Mouse (Mus musculus): ENCODE results near the gene Slit2. TPM values are rescaled to one million over a fixed set of nuclear protein-coding genes. Genes with fewer than 3 reads are reported as not detected.

Gene Slit2
- polyA plus RNA-seq, 1 experiment from 2014 or later = 48.7 TPM

DNA sequence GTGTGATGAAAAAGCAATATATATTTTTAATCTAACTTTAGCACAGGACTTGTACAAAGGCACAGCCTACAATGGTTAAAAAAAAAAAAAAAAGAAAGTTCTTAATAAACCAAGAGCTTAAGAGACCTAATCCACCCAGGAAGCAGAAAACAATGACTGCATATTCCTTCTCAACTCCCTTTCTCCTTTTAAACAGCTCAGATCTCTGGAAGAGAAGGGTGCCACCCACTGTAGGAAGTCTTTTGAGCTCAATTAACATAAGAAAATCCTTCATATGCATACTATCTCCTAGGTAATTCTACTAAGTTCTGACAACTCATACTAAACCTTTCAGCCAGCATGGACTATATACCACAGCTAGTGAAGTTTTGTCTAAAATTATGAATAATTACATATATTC is 343.3 kb downstream of the Slit2 start:
- Histone ChIP-seq H3K27ac (ENCODE audit: low read length) (no peak overlapping the region), H3K4me3 (ENCODE audit: low read depth, low read length) (no peak overlapping the region), H3K4me1 (ENCODE audit: control insufficient read depth, insufficient read depth, low read length) (no peaks in the 10 kb centered on the region), H3K36me3 (ENCODE audit: control insufficient read depth, insufficient read depth, low read length) (no peaks in the 10 kb centered on the region), H3K27me3 (ENCODE audit: control insufficient read depth, insufficient read depth, low read length) (no peaks in the 10 kb centered on the region), H3K4me2 (replicated peaks; ENCODE audit: low read depth, low read length) (no peak overlapping the region), H3K9me3 (ENCODE audit: control insufficient read depth, low read depth, low read length) (no peaks in the 10 kb centered on the region), H3K9ac (replicated peaks; ENCODE audit: low read depth, low read length) (no peak overlapping the region)
- no peak for ATAC-seq (ENCODE audit: insufficient number of reproducible peaks, insufficient read depth, low FRiP score, low read depth)

DNA sequence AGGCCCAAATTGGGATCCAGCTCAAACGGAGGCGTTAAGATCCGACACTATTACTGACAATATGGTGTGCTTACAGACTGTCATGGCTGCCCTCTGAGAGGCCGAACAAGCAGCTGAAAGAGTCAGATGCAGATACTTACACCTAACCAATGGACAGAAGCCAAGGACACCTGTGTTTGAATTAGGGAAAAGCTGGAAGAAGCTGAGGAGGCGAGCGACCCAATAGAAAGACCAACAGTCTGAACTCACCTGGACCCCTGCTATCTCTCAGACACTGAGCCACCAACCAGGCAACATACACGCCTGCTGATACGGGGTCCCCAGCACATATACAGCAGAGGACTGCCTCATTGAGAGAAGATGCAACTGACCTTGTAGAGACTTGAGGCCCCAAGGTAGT is 344.7 kb downstream of the Slit2 start, which contains the start of gene 5730480H06Rik:
Gene 5730480H06Rik (plus strand): TSS at position 301 of the 400 bp plus-strand sequence.
- no peaks in the 10 kb centered on the region for H3K36me3 ChIP-seq (ENCODE audit: control insufficient read depth, insufficient read depth, low read length)
- H3K9ac ChIP-seq (replicated peaks; ENCODE audit: low read depth, low read length) = no peak within 1 kb of the TSS
- H3K4me3 ChIP-seq (ENCODE audit: low read depth, low read length) = no peak within 1 kb of the TSS
- H3K27ac ChIP-seq (ENCODE audit: low read length) = no peak within 1 kb of the TSS
- 96% methylated on average over 8 of the region's 8 CpGs for WGBS
- no peak within 1 kb of the TSS for H3K4me2 ChIP-seq (replicated peaks; ENCODE audit: low read depth, low read length)
- no peaks in the 10 kb centered on the region for H3K4me1 ChIP-seq (ENCODE audit: control insufficient read depth, insufficient read depth, low read length)
- no peaks in the 10 kb centered on the region for H3K27me3 ChIP-seq (ENCODE audit: control insufficient read depth, insufficient read depth, low read length)
- ATAC-seq (ENCODE audit: insufficient number of reproducible peaks, insufficient read depth, low FRiP score, low read depth) = no peak
- H3K9me3 ChIP-seq (ENCODE audit: control insufficient read depth, low read depth, low read length) = no peaks in the 10 kb centered on the region

- H3K4me2 ChIP-seq (replicated peaks; ENCODE audit: low read depth, low read length) = no peak overlapping the region
- H3K36me3 ChIP-seq (ENCODE audit: control insufficient read depth, insufficient read depth, low read length) = no peaks in the 10 kb centered on the region
- H3K4me3 ChIP-seq (ENCODE audit: low read depth, low read length) = no peak overlapping the region
- WGBS = 86% methylated on average over 2 of the region's 2 CpGs
- no peak overlapping the region for H3K9ac ChIP-seq (replicated peaks; ENCODE audit: low read depth, low read length)
- no peaks in the 10 kb centered on the region for H3K9me3 ChIP-seq (ENCODE audit: control insufficient read depth, low read depth, low read length)
- no peak overlapping the region for H3K27ac ChIP-seq (ENCODE audit: low read length)
- no peaks in the 10 kb centered on the region for H3K4me1 ChIP-seq (ENCODE audit: control insufficient read depth, insufficient read depth, low read length)
- no peaks in the 10 kb centered on the region for H3K27me3 ChIP-seq (ENCODE audit: control insufficient read depth, insufficient read depth, low read length)
- no peak for ATAC-seq (ENCODE audit: insufficient number of reproducible peaks, insufficient read depth, low FRiP score, low read depth)
Measured at GRCm38 (mm10) chr5:48329751-48330150, 346.8 kb downstream of the Slit2 start.

DNA sequence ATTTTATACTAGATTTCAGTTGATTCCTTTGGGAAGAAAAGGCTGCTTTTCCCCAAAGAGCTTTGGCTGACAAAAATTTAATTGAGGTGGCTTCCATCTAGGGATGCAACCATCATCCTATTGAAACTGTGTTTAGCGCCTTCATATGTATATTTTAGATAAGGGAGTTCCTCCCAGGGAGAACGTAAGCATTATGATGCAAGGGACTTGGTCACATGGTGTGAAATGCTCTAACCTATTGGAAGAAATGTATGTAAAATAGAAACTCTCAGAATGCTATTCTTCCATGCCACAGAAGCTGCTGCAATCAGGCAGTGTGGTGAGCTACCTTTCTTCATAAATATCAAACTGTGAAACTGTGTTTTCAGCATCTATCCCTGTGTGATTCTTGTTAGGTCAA is 347.9 kb downstream of the Slit2 start:
- no peaks in the 10 kb centered on the region for H3K4me1 ChIP-seq (ENCODE audit: control insufficient read depth, insufficient read depth, low read length)
- WGBS = 77% methylated on average over 2 of the region's 2 CpGs

GRCm38 (mm10) chr5:48331441-48331840 is 348.5 kb downstream of the Slit2 start:
- no peaks in the 10 kb centered on the region for H3K4me1 ChIP-seq (ENCODE audit: control insufficient read depth, insufficient read depth, low read length)

More for the DNA sequence above, 347.9 kb downstream of the Slit2 start:
- Histone ChIP-seq H3K36me3 (ENCODE audit: control insufficient read depth, insufficient read depth, low read length) (no peaks in the 10 kb centered on the region), H3K9ac (replicated peaks; ENCODE audit: low read depth, low read length) (no peak overlapping the region), H3K4me2 (replicated peaks; ENCODE audit: low read depth, low read length) (no peak overlapping the region), H3K27me3 (ENCODE audit: control insufficient read depth, insufficient read depth, low read length) (no peaks in the 10 kb centered on the region), H3K9me3 (ENCODE audit: control insufficient read depth, low read depth, low read length) (no peaks in the 10 kb centered on the region), H3K27ac (ENCODE audit: low read length) (no peak overlapping the region), H3K4me3 (ENCODE audit: low read depth, low read length) (no peak overlapping the region)
- ATAC-seq (ENCODE audit: insufficient number of reproducible peaks, insufficient read depth, low FRiP score, low read depth) = no peak

GRCm38 (mm10) chr5:48333407-48333806 is 350.5 kb downstream of the Slit2 start:
- no peak for ATAC-seq (ENCODE audit: insufficient number of reproducible peaks, insufficient read depth, low FRiP score, low read depth)
- H3K4me3 ChIP-seq (ENCODE audit: low read depth, low read length) = no peak overlapping the region
- no peak overlapping the region for H3K9ac ChIP-seq (replicated peaks; ENCODE audit: low read depth, low read length)
- no peaks in the 10 kb centered on the region for H3K27me3 ChIP-seq (ENCODE audit: control insufficient read depth, insufficient read depth, low read length)
- H3K27ac ChIP-seq (ENCODE audit: low read length) = no peak overlapping the region
- H3K4me1 ChIP-seq (ENCODE audit: control insufficient read depth, insufficient read depth, low read length) = no peaks in the 10 kb centered on the region
- H3K9me3 ChIP-seq (ENCODE audit: control insufficient read depth, low read depth, low read length) = no peaks in the 10 kb centered on the region
- no peak overlapping the region for H3K4me2 ChIP-seq (replicated peaks; ENCODE audit: low read depth, low read length)
- no peaks in the 10 kb centered on the region for H3K36me3 ChIP-seq (ENCODE audit: control insufficient read depth, insufficient read depth, low read length)
- 77% methylated on average over 3 of the region's 3 CpGs for WGBS

More at GRCm38 (mm10) chr5:48331441-48331840, 348.5 kb downstream of the Slit2 start:
- Histone ChIP-seq H3K4me3 (ENCODE audit: low read depth, low read length) (no peak overlapping the region), H3K4me2 (replicated peaks; ENCODE audit: low read depth, low read length) (no peak overlapping the region), H3K27ac (ENCODE audit: low read length) (no peak overlapping the region), H3K9ac (replicated peaks; ENCODE audit: low read depth, low read length) (no peak overlapping the region), H3K36me3 (ENCODE audit: control insufficient read depth, insufficient read depth, low read length) (no peaks in the 10 kb centered on the region), H3K9me3 (ENCODE audit: control insufficient read depth, low read depth, low read length) (no peaks in the 10 kb centered on the region), H3K27me3 (ENCODE audit: control insufficient read depth, insufficient read depth, low read length) (no peaks in the 10 kb centered on the region)
- 55% methylated on average over 5 of the region's 5 CpGs for WGBS
- no peak for ATAC-seq (ENCODE audit: insufficient number of reproducible peaks, insufficient read depth, low FRiP score, low read depth)

DNA sequence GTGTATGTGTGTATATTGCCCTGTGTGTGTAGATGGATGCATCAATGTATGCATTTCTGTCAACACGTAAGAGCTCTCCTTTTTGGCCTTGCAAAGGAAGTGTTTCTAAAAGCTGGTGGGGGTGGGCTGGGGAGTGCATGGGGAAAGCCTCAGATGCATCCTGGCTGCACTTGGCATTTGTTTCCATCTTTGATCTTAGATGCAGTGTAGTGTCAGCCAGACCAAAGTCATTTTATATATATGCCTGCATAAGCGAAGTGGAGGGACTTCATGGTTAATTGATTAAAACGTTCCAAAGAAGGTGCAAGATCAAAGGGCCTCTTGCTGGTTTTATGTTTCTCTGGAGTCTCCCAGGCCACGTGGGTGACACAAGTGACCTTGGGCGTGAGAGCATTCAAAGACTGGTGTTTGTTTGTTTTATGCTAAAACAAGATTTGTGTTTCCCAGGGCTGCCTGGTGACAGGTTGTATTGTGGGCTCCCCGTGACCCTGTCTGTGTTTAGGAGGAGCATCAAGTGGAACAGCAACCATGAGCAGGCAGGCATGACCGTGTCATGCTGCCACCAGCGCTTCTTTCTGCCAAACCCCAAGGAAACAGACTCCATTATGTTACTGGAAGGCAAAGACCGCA is 351.1 kb downstream of the Slit2 start:
- no peaks in the 10 kb centered on the region for H3K27me3 ChIP-seq (ENCODE audit: control insufficient read depth, insufficient read depth, low read length)
- no peak overlapping the region for H3K27ac ChIP-seq (ENCODE audit: low read length)
- ATAC-seq (ENCODE audit: insufficient number of reproducible peaks, insufficient read depth, low FRiP score, low read depth) = no peak
- H3K4me1 ChIP-seq (ENCODE audit: control insufficient read depth, insufficient read depth, low read length) = no peaks in the 10 kb centered on the region
- H3K36me3 ChIP-seq (ENCODE audit: control insufficient read depth, insufficient read depth, low read length) = no peaks in the 10 kb centered on the region
- H3K9me3 ChIP-seq (ENCODE audit: control insufficient read depth, low read depth, low read length) = no peaks in the 10 kb centered on the region
- H3K4me2 ChIP-seq (replicated peaks; ENCODE audit: low read depth, low read length) = no peak overlapping the region
- 39% methylated on average over 9 of the region's 9 CpGs for WGBS
- H3K9ac ChIP-seq (replicated peaks; ENCODE audit: low read depth, low read length) = no peak overlapping the region
- H3K4me3 ChIP-seq (ENCODE audit: low read depth, low read length) = no peak overlapping the region

GRCm38 (mm10) chr5:48340808-48341433 is 358.0 kb downstream of the Slit2 start:
- Histone ChIP-seq H3K9ac (replicated peaks; ENCODE audit: low read depth, low read length) (no peak overlapping the region), H3K4me3 (ENCODE audit: low read depth, low read length) (no peak overlapping the region), H3K9me3 (ENCODE audit: control insufficient read depth, low read depth, low read length) (no peaks in the 10 kb centered on the region), H3K36me3 (ENCODE audit: control insufficient read depth, insufficient read depth, low read length) (no peaks in the 10 kb centered on the region), H3K4me1 (ENCODE audit: control insufficient read depth, insufficient read depth, low read length) (no peaks in the 10 kb centered on the region), H3K27ac (ENCODE audit: low read length) (no peak overlapping the region), H3K4me2 (replicated peaks; ENCODE audit: low read depth, low read length) (no peak overlapping the region), H3K27me3 (ENCODE audit: control insufficient read depth, insufficient read depth, low read length) (no peaks in the 10 kb centered on the region)
- no peak for ATAC-seq (ENCODE audit: insufficient number of reproducible peaks, insufficient read depth, low FRiP score, low read depth)
- WGBS = 38% methylated on average over 7 of the region's 7 CpGs
